Mouse (Mus musculus): Measurements from ENCODE around the gene Mest.

GRCm38 (mm10) chr6:30747631-30748357, 24.4 kb downstream of the Mest start:
- TF ChIP-seq CTCF (IDR thresholded peaks at IDR 0.05; ENCODE audit: borderline replicate concordance, insufficient read depth, low read depth, low read length), result no peak
- TF ChIP-seq POLR2A (IDR thresholded peaks at IDR 0.05; ENCODE audit: borderline replicate concordance, insufficient read depth, low read length), result no peak

Data from cerebellum, adult 2 months (tissue).